Mouse (Mus musculus): Measurements from ENCODE around the gene Ppil4.

- TF ChIP-seq CTCF (IDR thresholded peaks at IDR 0.05; ENCODE audit: insufficient read depth, low read depth, low read length): no peak
- no peak for TF ChIP-seq POLR2A (IDR thresholded peaks at IDR 0.05; ENCODE audit: insufficient read depth, low read depth, low read length)
These were observed 19.9 kb upstream of the Ppil4 start for GRCm38 (mm10) chr10:7772769-7773168.

All from olfactory bulb, adult 2 months (tissue).